Mouse (Mus musculus) bone marrow macrophage, adult 2 months (primary cell): ENCODE measurements around the gene Rab1a.

ENCODE experiments used
- CTCF ChIP-seq: IDR thresholded peaks from 2 replicates; pipeline ENCODE4 v1.5.1; 2012; ENCODE audit warnings: low read depth, mild to moderate bottlenecking, low read length, moderate library complexity
- POLR2A ChIP-seq: IDR thresholded peaks from 2 replicates; pipeline ENCODE4 v1.6.1; 2012; ENCODE audit warnings: mild to moderate bottlenecking, low read depth, low read length, borderline replicate concordance

DNA sequence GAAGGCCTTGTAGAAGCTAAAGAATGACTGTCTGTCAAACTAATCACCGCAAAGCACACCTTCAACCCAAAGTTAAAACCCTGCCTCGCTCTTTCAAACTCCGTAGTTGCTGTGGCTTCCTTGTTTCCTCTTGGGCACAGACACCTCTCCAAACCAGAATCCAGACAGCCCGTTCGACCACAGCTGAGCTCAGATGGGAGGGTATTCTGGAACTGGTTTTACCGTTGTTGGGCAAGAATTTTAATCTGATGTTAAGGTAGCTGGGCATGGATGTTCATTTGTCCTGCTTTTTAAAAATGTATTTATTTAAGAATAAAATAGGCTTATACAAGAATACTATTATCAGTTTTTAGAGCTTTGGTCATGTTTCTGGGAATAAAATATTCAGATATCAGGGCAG is 14.0 kb upstream of the Rab1a start:
- no peak for TF ChIP-seq CTCF
- TF ChIP-seq POLR2A = no peak
